Mouse (Mus musculus): Measurements from ENCODE around the gene Gm17190.
A peak's percentile ranks its signal among the peaks of the same experiment; 100 is the strongest.
"Not testable (repeated sequence)": the region's sequence is repeated elsewhere in the genome, so short reads cannot be mapped to it uniquely, and the experiment has no call there.

The Gm17190 gene

GRCm38 (mm10) chr13:96081754-96082153 lies at the start of gene Gm17190:
Gene Gm17190 (plus strand): TSS chr13:96082054.
- DNase-seq (ENCODE audit: low read depth, low spot score), result not testable (repeated sequence)

GRCm38 (mm10) chr13:96039536-96039935 lies 42.3 kb upstream of the Gm17190 start:
- no peak for DNase-seq (ENCODE audit: low read depth, low spot score)

- no peak for DNase-seq (ENCODE audit: low read depth, low spot score)
These were observed 41.4 kb upstream of the Gm17190 start for GRCm38 (mm10) chr13:96040275-96041042.

- no peak for DNase-seq (ENCODE audit: low read depth, low spot score)
These were observed 36.5 kb upstream of the Gm17190 start for GRCm38 (mm10) chr13:96045396-96045795.

- DNase-seq (ENCODE audit: low read depth, low spot score), result no peak
These were observed 29.1 kb upstream of the Gm17190 start for GRCm38 (mm10) chr13:96052755-96053154.

- DNase-seq (ENCODE audit: low read depth, low spot score), result no peak
These were observed 8.3 kb upstream of the Gm17190 start for GRCm38 (mm10) chr13:96073555-96073954.

GRCm38 (mm10) chr13:96081276-96081675 lies 578 bp upstream of the Gm17190 start, which contains the start of gene Gm20075:
Gene Gm20075 (minus strand): TSS chr13:96081376.
- not testable (repeated sequence) for DNase-seq (ENCODE audit: low read depth, low spot score)

- DNase-seq (ENCODE audit: low read depth, low spot score), result no peak
These were observed 3.9 kb downstream of the Gm17190 start for GRCm38 (mm10) chr13:96085581-96086302.

- no peak for DNase-seq (ENCODE audit: low read depth, low spot score)
These were observed 9.1 kb downstream of the Gm17190 start for GRCm38 (mm10) chr13:96090929-96091328.

GRCm38 (mm10) chr13:96106367-96106766 lies 24.5 kb downstream of the Gm17190 start:
- no peak for DNase-seq (ENCODE audit: low read depth, low spot score)

GRCm38 (mm10) chr13:96110767-96111166 lies 28.9 kb downstream of the Gm17190 start:
- DNase-seq (ENCODE audit: low read depth, low spot score), result no peak

- DNase-seq (ENCODE audit: low read depth, low spot score), result no peak
These were observed 30.9 kb downstream of the Gm17190 start for GRCm38 (mm10) chr13:96112711-96113110.

- no peak for DNase-seq (ENCODE audit: low read depth, low spot score)
These were observed 43.2 kb downstream of the Gm17190 start for GRCm38 (mm10) chr13:96125011-96125410.

- no peak for DNase-seq (ENCODE audit: low read depth, low spot score)
These were observed 44.8 kb downstream of the Gm17190 start for GRCm38 (mm10) chr13:96126669-96127068.

GRCm38 (mm10) chr13:96129081-96129480 lies 47.2 kb downstream of the Gm17190 start:
- no peak for DNase-seq (ENCODE audit: low read depth, low spot score)

- DNase-seq (ENCODE audit: low read depth, low spot score), result peak; percentile 55
These were observed 49.2 kb downstream of the Gm17190 start for GRCm38 (mm10) chr13:96131050-96131449.

GRCm38 (mm10) chr13:96131911-96132310 lies 50.1 kb downstream of the Gm17190 start:
- DNase-seq (ENCODE audit: low read depth, low spot score), result no peak

GRCm38 (mm10) chr13:96132401-96132816 lies 50.6 kb downstream of the Gm17190 start, which contains the start of gene Sv2c:
Gene Sv2c (minus strand): TSS chr13:96132577.
- DNase-seq (ENCODE audit: low read depth, low spot score), result peak; percentile 46
